Mouse (Mus musculus): ENCODE data around the gene Zfp385c.
"Not testable (repeated sequence)": the region's sequence is repeated elsewhere in the genome, so short reads cannot be mapped to it uniquely, and the experiment has no call there.

Gene Zfp385c

DNA sequence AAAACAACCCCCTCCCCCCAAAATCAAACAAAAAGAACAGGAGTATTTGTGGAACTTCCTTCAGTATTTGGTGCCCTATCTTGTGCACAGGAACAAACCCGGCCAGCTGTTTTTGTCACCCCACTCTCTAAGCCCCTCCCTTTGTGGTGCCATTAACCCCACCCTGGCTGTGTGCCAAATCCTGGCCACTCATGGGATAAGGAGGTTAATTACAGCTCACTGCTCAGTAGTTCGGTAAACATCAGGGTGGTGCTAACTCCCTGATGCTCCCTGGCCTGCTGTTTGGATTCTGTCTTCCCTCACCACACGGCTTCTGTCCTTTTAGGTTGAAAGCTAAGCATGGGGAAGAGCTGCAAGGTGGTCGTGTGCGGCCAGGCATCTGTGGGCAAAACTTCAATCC lies 68.4 kb downstream of the Zfp385c start:
- no peak for DNase-seq

GRCm38 (mm10) chr11:100622714-100623113 lies 69.5 kb downstream of the Zfp385c start:
- DNase-seq, result peak; percentile 95

DNA sequence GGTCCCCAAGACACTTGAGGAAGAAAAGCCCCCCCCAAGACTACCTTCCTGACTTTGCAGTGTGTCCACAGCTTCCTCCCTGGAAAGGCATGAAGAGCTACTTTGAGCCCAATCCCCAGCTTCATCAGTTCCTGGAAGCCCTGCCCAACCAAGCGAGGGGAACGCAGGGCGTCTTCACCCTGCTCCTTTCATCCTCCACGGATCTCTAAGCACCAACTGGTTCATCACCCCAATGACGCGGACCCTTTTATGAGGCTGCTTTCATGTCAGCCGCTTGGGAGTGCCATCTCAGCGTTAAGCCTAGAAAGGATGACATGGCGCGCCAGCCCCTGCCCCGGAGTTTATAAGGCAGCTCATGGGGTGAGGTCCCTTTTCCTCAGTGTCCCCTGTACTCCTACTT lies 72.3 kb downstream of the Zfp385c start, which contains the start of gene Dnajc7:
Gene Dnajc7, minus strand, starts transcription at position 187 of the 400 bp plus-strand sequence.
- DNase-seq, result no peak

DNA sequence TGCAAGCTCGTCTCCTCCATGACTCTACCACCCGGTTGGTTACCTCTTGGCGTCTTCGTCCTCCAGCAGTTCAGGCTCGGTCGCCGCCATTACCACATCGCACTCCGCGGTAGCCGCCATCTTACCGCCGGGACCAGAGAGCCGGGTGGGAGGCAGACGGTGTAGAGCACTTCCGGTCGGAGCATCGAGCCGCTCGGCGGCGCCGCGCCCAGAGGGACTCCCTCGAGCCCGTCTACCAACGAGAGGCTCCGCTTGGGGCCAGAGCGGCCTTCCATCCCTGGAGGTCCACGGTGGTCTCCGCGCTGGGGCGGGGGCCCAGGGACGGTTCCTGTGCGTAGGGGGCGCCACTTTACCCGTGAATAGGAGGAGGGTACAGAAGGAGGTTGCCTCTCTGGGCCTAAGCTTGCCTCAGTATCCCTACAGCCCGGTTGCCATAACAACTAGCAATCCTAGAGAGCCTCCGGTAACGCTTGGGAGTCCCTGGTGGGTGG lies 72.7 kb downstream of the Zfp385c start:
- peak; percentile 97 for DNase-seq

- peak; percentile 35 for DNase-seq
These were observed 73.3 kb downstream of the Zfp385c start, which contains the start of gene Nkiras2 for GRCm38 (mm10) chr11:100618761-100619484. Gene Nkiras2 (plus strand): TSS chr11:100619244.

DNA sequence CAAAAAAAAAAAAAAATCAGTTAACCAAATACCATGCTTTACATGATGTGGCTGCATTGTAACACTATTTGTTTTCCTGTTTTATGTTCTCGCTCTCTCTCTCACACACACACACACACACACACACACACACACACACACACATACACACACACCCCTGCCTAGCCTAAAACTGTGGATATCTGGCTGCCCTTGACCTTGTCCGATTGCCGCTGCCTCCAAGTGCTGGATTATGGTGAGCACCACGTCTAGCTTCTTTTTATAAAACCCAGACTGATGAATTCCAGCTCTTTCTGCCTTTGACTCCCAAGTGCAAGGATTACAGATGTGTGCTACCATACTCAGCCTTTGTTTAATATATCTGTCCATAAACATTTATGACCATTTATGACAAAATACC lies 74.8 kb downstream of the Zfp385c start:
- no peak for DNase-seq

GRCm38 (mm10) chr11:100616836-100617235 lies 75.4 kb downstream of the Zfp385c start:
- DNase-seq, result not testable (repeated sequence)

GRCm38 (mm10) chr11:100616332-100616731 lies 75.9 kb downstream of the Zfp385c start:
- no peak for DNase-seq

DNA sequence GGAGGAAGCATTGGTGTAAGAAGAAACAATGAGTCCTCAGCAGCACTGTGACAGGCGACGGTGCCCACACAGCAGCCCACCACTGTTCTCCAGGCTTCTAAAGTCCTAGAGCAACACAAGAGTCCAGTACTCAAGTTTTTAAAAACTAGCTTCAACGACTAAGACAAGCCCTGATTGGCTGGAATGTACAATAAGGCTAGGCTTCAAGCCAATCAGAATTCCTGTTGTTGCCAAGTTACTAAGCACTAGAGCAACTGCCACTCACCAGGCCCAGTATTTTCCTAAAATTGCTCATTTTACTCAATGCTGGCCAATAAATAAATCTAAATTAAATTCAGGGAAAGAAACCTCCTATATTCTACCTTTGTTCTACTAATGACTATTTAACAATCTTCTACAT lies 79.0 kb downstream of the Zfp385c start:
- no peak for DNase-seq

DNA sequence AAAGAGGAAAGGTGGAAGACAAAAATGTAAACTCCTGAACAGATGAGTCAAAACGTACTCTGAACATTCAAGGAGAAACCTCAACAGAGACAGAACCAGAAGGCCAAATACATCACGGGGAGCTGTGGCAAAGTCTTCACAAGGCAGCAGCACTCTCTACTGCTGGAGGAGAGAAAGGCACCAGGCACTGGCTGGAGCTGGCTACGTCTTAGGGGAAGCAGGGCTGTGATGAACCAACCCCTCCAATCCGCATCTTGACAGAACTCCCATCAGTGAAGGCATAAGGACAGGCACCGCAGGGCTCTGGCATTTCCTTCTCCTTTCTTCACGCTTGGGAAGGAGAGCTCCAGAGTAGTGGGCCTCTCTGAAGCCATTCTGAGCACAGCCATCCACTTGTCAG lies 80.6 kb downstream of the Zfp385c start:
- DNase-seq, result no peak

- no peak for DNase-seq
These were observed 82.1 kb downstream of the Zfp385c start for GRCm38 (mm10) chr11:100609997-100610680.

DNA sequence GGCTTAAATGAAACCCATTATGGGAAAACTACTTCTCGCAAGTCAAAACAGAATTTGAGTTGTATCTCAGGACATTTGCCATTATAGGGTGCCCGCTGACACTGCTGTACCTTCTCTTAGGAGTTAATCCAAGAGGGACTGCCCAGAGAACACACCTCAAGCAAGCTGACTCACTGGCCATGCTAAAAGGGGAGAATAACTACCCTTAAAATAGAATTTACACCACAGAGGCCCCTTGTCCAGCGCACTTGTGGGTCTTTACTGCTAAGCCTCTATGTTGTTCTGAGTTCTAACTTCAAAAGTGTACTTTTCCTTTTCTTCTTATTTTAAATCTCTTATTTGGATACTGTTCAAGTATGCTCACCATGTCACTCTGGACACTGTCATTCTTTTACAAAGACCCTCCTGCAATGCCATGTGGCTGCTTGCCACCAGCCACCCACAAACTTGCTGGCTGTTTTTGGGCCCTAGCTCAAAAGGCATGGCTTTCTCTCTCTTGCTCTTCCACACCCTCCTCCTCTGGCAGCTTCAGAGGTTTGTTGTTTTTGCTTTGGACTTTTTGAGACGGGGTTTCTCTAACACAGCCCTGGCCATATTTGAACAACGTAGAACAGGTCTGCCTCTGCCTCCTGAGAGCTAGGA lies 82.8 kb downstream of the Zfp385c start:
- DNase-seq, result no peak

- no peak for DNase-seq
These were observed 83.5 kb downstream of the Zfp385c start for GRCm38 (mm10) chr11:100608796-100609195.

DNA sequence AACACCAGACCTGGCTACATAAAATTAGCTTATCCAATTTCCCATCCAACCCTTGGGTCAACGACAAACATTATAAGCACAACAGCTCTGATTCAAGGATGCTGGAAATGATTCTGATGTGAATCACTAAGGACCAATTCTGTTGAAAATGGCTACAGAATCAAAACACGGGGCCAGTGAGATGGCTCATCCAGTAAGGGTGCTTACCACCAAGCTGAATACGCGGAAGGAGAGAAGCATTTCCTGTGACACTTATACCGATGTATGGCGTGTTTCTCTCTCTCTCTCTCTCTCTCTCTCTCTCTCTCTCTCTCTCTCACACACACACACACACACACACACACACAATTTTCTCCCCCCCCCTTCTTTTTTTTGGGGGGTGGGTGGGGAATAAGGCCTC lies 85.1 kb downstream of the Zfp385c start:
- DNase-seq, result no peak

- no peak for DNase-seq
These were observed 86.8 kb downstream of the Zfp385c start for GRCm38 (mm10) chr11:100605451-100605850.

GRCm38 (mm10) chr11:100604321-100605005 lies 87.8 kb downstream of the Zfp385c start:
- DNase-seq, result no peak

GRCm38 (mm10) chr11:100603813-100604212 lies 88.4 kb downstream of the Zfp385c start:
- no peak for DNase-seq

DNA sequence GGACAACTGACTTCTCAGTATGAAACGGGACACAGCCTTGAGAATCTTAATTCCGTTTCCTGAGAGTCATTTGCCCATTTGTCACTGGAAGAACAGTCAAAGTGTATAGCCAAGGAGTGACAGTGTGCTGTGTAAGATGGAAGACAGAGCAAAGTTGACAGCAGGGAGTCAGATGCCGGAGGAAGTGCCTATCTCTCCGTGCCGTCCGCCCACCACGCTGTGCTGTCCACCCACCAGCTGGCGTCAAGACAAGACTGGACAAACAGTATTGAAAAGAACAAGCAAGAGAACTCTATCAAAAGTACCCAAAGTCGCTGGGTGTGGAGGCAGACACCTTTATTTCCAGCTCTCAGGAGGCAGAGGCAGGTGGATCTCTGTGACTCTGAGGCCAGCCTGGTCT lies 89.1 kb downstream of the Zfp385c start:
- no peak for DNase-seq

- DNase-seq, result no peak
These were observed 90.9 kb downstream of the Zfp385c start for GRCm38 (mm10) chr11:100601372-100601771.

DNA sequence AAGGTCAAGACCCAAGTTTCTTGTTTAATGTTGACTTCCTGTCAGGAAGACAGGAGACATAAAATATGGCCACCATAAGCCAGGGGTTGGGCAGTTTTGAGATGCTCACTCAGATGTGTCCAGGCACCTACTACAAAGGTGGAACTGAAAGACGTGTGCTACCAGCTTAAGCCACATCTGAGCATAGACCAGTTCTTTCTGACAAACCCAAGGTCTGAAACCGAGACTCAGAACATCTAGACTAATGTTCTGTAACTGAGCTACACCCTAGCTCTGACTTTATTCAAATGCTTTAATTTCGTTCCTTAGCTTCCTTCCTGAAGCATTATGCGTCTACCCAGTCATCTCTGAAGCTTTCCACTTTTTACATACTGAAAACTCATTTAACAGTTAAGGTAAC lies 94.2 kb downstream of the Zfp385c start:
- DNase-seq, result no peak

DNA sequence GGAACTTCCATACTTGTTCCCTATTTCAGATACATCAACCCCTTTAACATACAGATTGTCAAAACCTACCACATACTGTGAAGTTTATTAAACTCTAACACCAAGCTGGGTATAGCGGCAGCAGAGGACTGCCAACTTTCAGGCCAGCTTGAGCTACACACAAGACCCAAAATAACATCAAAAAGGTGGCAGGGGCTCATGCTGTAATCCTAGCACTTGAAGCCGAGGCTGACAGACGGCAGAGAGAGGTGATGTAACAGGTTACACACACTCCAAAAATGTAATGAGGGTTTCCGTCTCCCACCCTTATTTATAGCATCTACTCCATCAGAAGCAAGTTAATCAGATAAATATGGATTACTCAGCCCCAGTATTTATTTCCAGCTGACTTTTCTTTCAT lies 96.7 kb downstream of the Zfp385c start:
- no peak for DNase-seq

GRCm38 (mm10) chr11:100594608-100595007 lies 97.6 kb downstream of the Zfp385c start:
- no peak for DNase-seq
